Mouse (Mus musculus): Measurements from ENCODE around the gene Mansc1. TPM values are rescaled to one million over a fixed set of nuclear protein-coding genes. Genes with fewer than 3 reads are reported as not detected.

The Mansc1 gene
- polyA plus RNA-seq, 1 experiment from 2014 or later: 9.9 TPM

- no peak overlapping the region for H3K4me2 ChIP-seq (replicated peaks; ENCODE audit: low read depth, low read length)
- no peaks in the 10 kb centered on the region for H3K36me3 ChIP-seq (ENCODE audit: insufficient read depth, low read length)
- H3K27ac ChIP-seq (ENCODE audit: low read length): no peak overlapping the region
- WGBS: 56% methylated on average over 9 of the region's 9 CpGs
- H3K4me1 ChIP-seq (ENCODE audit: insufficient read depth, low read depth, low read length): no peaks in the 10 kb centered on the region
- no peaks in the 10 kb centered on the region for H3K27me3 ChIP-seq (replicated peaks; ENCODE audit: insufficient read depth, low read length)
- H3K9ac ChIP-seq (replicated peaks; ENCODE audit: low read depth): no peak overlapping the region
- no peak overlapping the region for H3K4me3 ChIP-seq (ENCODE audit: low read depth, low read length)
- TF ChIP-seq CTCF (IDR thresholded peaks at IDR 0.05) (no peak), EP300 (IDR thresholded peaks at IDR 0.05) (no peak)
- DNase-seq (ENCODE audit: low spot score): no peak
- no peak for ATAC-seq
- no peaks in the 10 kb centered on the region for H3K9me3 ChIP-seq (ENCODE audit: low read length)
Observed at GRCm38 (mm10) chr6:134630447-134630846, 1.8 kb downstream of the Mansc1 start.

- no peak overlapping the region for H3K9ac ChIP-seq (replicated peaks; ENCODE audit: low read depth)
- no peak overlapping the region for H3K4me2 ChIP-seq (replicated peaks; ENCODE audit: low read depth, low read length)
- no peaks in the 10 kb centered on the region for H3K4me1 ChIP-seq (ENCODE audit: insufficient read depth, low read depth, low read length)
- DNase-seq (ENCODE audit: low spot score) (no peak), ATAC-seq (no peak)
- H3K4me3 ChIP-seq (ENCODE audit: low read depth, low read length): no peak overlapping the region
- H3K27me3 ChIP-seq (replicated peaks; ENCODE audit: insufficient read depth, low read length): no peaks in the 10 kb centered on the region
- no peak overlapping the region for H3K27ac ChIP-seq (ENCODE audit: low read length)
- TF ChIP-seq EP300 (IDR thresholded peaks at IDR 0.05): no peak
- TF ChIP-seq CTCF (IDR thresholded peaks at IDR 0.05): no peak
- WGBS: 65% methylated on average over 1 of the region's 1 CpGs
- no peaks in the 10 kb centered on the region for H3K9me3 ChIP-seq (ENCODE audit: low read length)
- no peaks in the 10 kb centered on the region for H3K36me3 ChIP-seq (ENCODE audit: insufficient read depth, low read length)
Observed at GRCm38 (mm10) chr6:134626564-134626963, 5.7 kb downstream of the Mansc1 start.

GRCm38 (mm10) chr6:134625431-134625830 lies 6.9 kb downstream of the Mansc1 start:
- no peak for DNase-seq (ENCODE audit: low spot score)
- ATAC-seq: no peak
- H3K4me2 ChIP-seq (replicated peaks; ENCODE audit: low read depth, low read length): no peak overlapping the region
- no peaks in the 10 kb centered on the region for H3K36me3 ChIP-seq (ENCODE audit: insufficient read depth, low read length)
- H3K4me1 ChIP-seq (ENCODE audit: insufficient read depth, low read depth, low read length): no peaks in the 10 kb centered on the region
- H3K27me3 ChIP-seq (replicated peaks; ENCODE audit: insufficient read depth, low read length): no peaks in the 10 kb centered on the region
- H3K9me3 ChIP-seq (ENCODE audit: low read length): no peaks in the 10 kb centered on the region
- no peak for TF ChIP-seq CTCF (IDR thresholded peaks at IDR 0.05)
- no peak for TF ChIP-seq EP300 (IDR thresholded peaks at IDR 0.05)
- no peak overlapping the region for H3K27ac ChIP-seq (ENCODE audit: low read length)
- no peak overlapping the region for H3K9ac ChIP-seq (replicated peaks; ENCODE audit: low read depth)
- no peak overlapping the region for H3K4me3 ChIP-seq (ENCODE audit: low read depth, low read length)
- 76% methylated on average over 12 of the region's 12 CpGs for WGBS

- Histone ChIP-seq H3K4me1 (ENCODE audit: insufficient read depth, low read depth, low read length) (no peaks in the 10 kb centered on the region), H3K9ac (replicated peaks; ENCODE audit: low read depth) (no peak overlapping the region), H3K27me3 (replicated peaks; ENCODE audit: insufficient read depth, low read length) (no peaks in the 10 kb centered on the region), H3K9me3 (ENCODE audit: low read length) (no peaks in the 10 kb centered on the region), H3K4me3 (ENCODE audit: low read depth, low read length) (no peak overlapping the region), H3K4me2 (replicated peaks; ENCODE audit: low read depth, low read length) (no peak overlapping the region), H3K36me3 (ENCODE audit: insufficient read depth, low read length) (no peaks in the 10 kb centered on the region), H3K27ac (ENCODE audit: low read length) (no peak overlapping the region)
- 68% methylated on average over 14 of the region's 14 CpGs for WGBS
- TF ChIP-seq EP300 (IDR thresholded peaks at IDR 0.05) (no peak), CTCF (IDR thresholded peaks at IDR 0.05) (no peak)
- 0 out of 2 replicates have a peak, but pooled peaks have one; percentile 21 for ATAC-seq
- DNase-seq (ENCODE audit: low spot score): no peak
Observed at GRCm38 (mm10) chr6:134621552-134621949, 10.7 kb downstream of the Mansc1 start.

- no peaks in the 10 kb centered on the region for H3K9me3 ChIP-seq (ENCODE audit: low read length)
- no peak overlapping the region for H3K4me3 ChIP-seq (ENCODE audit: low read depth, low read length)
- 64% methylated on average over 6 of the region's 6 CpGs for WGBS
- no peak for TF ChIP-seq EP300 (IDR thresholded peaks at IDR 0.05)
- peak; percentile 73 for TF ChIP-seq CTCF (IDR thresholded peaks at IDR 0.05)
- H3K4me1 ChIP-seq (ENCODE audit: insufficient read depth, low read depth, low read length): no peaks in the 10 kb centered on the region
- DNase-seq (ENCODE audit: low spot score) (no peak), ATAC-seq (no peak)
- H3K36me3 ChIP-seq (ENCODE audit: insufficient read depth, low read length): no peaks in the 10 kb centered on the region
- H3K4me2 ChIP-seq (replicated peaks; ENCODE audit: low read depth, low read length): no peak overlapping the region
- no peaks in the 10 kb centered on the region for H3K27me3 ChIP-seq (replicated peaks; ENCODE audit: insufficient read depth, low read length)
- no peak overlapping the region; the same call in 1 of the 2 replicates for H3K27ac ChIP-seq (ENCODE audit: low read length)
- H3K9ac ChIP-seq (replicated peaks; ENCODE audit: low read depth): no peak overlapping the region
Observed at GRCm38 (mm10) chr6:134620846-134621551, 11.3 kb downstream of the Mansc1 start.

- H3K4me2 ChIP-seq (replicated peaks; ENCODE audit: low read depth, low read length): no peak overlapping the region
- no peaks in the 10 kb centered on the region for H3K9me3 ChIP-seq (ENCODE audit: low read length)
- ATAC-seq (peak; percentile 36; the same call in 1 of the 2 replicates), DNase-seq (ENCODE audit: low spot score) (no peak)
- H3K27me3 ChIP-seq (replicated peaks; ENCODE audit: insufficient read depth, low read length): no peaks in the 10 kb centered on the region
- H3K4me3 ChIP-seq (ENCODE audit: low read depth, low read length): no peak overlapping the region
- 54% methylated on average over 3 of the region's 3 CpGs for WGBS
- no peak overlapping the region for H3K27ac ChIP-seq (ENCODE audit: low read length)
- no peak overlapping the region for H3K9ac ChIP-seq (replicated peaks; ENCODE audit: low read depth)
- TF ChIP-seq CTCF (IDR thresholded peaks at IDR 0.05) (no peak), EP300 (IDR thresholded peaks at IDR 0.05) (no peak)
- H3K36me3 ChIP-seq (ENCODE audit: insufficient read depth, low read length): no peaks in the 10 kb centered on the region
- no peaks in the 10 kb centered on the region for H3K4me1 ChIP-seq (ENCODE audit: insufficient read depth, low read depth, low read length)
Observed at GRCm38 (mm10) chr6:134620129-134620528, 12.2 kb downstream of the Mansc1 start.
